Mouse (Mus musculus) thymus, adult 2 months (tissue): ENCODE data around the gene Fam131c. TPM values are rescaled to one million over a fixed set of nuclear protein-coding genes. Genes with fewer than 3 reads are reported as not detected.

Experiments used
- DNase-seq: peaks from one replicate; pipeline ENCODE4 v3.0.0; 2021
- H3K27ac ChIP-seq: fragments of 200-500 bp; 2 replicates; pipeline ENCODE4 v1.5.1; 2012; ENCODE audit warnings: low read length, control low read depth; ENCODE audit not compliant: control insufficient read depth, insufficient read depth
- H3K27me3 ChIP-seq: fragments of 200-500 bp; 2 replicates; pipeline ENCODE4 v1.6.1; 2012; ENCODE audit warnings: mild to moderate bottlenecking, low read length, moderate library complexity, mixed read lengths; ENCODE audit not compliant: control insufficient read depth, insufficient read depth
- H3K36me3 ChIP-seq: fragments of 200-500 bp; 2 replicates; pipeline ENCODE4 v1.6.1; 2012; ENCODE audit warnings: mild to moderate bottlenecking, low read length, moderate library complexity; ENCODE audit not compliant: control insufficient read depth, insufficient read depth
- H3K4me1 ChIP-seq: fragments of 200-500 bp; replicated peaks from 2 replicates; pipeline ENCODE4 v1.6.1; 2012; ENCODE audit warnings: low read length; ENCODE audit not compliant: control insufficient read depth, insufficient read depth
- H3K4me3 ChIP-seq: fragments of 200-500 bp; 2 replicates; pipeline ENCODE4 v1.5.1; 2012; ENCODE audit warnings: mild to moderate bottlenecking, low read length, control low read depth, moderate library complexity; ENCODE audit not compliant: control insufficient read depth, insufficient read depth
- CTCF ChIP-seq: fragments of 200-500 bp; IDR thresholded peaks from 2 replicates; pipeline ENCODE4 v1.5.1; 2012; ENCODE audit warnings: mild to moderate bottlenecking, control low read depth, low read length, moderate library complexity, borderline replicate concordance; ENCODE audit not compliant: control insufficient read depth, poor library complexity, insufficient read depth; ENCODE audit errors: extremely low read depth
- POLR2A ChIP-seq: fragments of 200-500 bp; IDR thresholded peaks from 2 replicates; pipeline ENCODE4 v1.6.1; 2012; ENCODE audit warnings: mild to moderate bottlenecking, low read length, control low read depth, moderate library complexity; ENCODE audit not compliant: control insufficient read depth, poor library complexity, insufficient read depth; ENCODE audit errors: extremely low read depth
- WGBS: fragments of 180-500 bp; shearing (Covaris S2); methylation state at CpG from one replicate; pipeline ENCODE4 v1.1.7; 2018; 5-methylcytosine and 5-hydroxymethylcytosine counted together
- polyA plus RNA-seq: library from polyadenylated mRNA; depleted of rRNA; stranded (reverse); fragments of >200 nt; gene quantifications from 2 replicates; pipeline ENCODE4 v1.2.3, GENCODE M21; 2012

The Fam131c gene
- polyA plus RNA-seq, 1 experiment: 0.40 TPM

DNA sequence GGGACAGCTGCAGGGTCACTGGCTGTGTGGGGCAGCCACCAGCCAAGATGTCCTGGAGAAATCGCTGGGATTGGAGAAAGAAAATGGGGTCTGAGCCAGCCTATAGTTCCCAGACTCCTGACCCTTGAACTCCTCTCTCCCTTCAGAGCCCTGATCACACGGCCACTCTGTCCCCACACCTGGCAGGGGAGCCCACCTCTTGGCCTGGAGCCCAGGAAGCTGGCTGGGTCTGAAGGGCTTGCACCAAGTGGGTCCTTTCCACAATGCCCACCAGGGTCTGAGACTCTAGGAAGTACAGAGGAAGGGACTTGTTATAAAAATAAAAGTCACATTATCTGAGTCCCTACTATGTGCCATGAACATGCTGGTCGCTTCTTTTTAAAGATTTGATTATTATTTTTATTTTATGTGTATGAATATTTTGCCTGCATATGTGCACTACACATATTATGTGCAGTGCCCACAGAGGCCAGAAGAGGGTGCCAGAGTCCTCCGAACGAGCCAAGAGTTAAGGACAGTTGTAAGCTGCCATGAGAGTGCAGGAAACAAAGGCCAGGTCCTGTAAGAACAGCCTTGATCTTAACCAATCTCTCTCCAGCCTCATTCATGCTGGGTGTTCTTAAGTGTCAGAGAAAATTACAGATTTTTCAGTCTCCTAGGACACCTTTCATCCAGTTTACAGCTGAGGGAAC is 19.2 kb downstream of the Fam131c start:
- Histone ChIP-seq H3K27me3 (no peaks in the 10 kb centered on the region; the same call in 1 of the 2 replicates), H3K27ac (no peak overlapping the region), H3K4me3 (no peak overlapping the region), H3K36me3 (no peaks in the 10 kb centered on the region), H3K4me1 (peaks cover 2% of the 10 kb centered on the region)
- peak; percentile 81 for DNase-seq
- TF ChIP-seq POLR2A (no peak), CTCF (no peak)
- 19% methylated on average over 5 of the region's 5 CpGs for WGBS

DNA sequence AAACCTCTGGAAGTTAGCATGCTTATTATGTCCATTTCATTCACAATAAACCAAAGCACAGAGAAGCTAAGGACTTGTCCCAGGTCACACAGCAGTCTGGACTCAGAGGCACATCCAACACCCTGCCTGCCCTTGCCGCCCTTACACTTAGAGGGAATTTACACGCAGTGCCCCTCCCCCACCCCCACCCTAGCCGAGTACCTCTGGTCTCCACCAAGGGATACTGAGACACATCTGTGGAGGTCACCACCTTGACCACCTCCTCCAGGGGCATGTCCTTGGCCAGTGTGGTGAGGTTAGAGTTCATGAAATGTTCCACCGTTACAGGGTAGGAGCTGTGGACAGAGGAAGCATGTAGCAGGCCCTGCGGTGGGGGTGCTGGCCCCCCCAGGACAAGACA is 19.9 kb downstream of the Fam131c start:
- Histone ChIP-seq H3K27me3 (no peaks in the 10 kb centered on the region), H3K4me1 (no peaks in the 10 kb centered on the region), H3K4me3 (no peak overlapping the region), H3K27ac (no peak overlapping the region), H3K36me3 (no peaks in the 10 kb centered on the region)
- TF ChIP-seq CTCF (no peak), POLR2A (no peak)
- DNase-seq: no peak
- WGBS: 76% methylated on average over 5 of the region's 5 CpGs

DNA sequence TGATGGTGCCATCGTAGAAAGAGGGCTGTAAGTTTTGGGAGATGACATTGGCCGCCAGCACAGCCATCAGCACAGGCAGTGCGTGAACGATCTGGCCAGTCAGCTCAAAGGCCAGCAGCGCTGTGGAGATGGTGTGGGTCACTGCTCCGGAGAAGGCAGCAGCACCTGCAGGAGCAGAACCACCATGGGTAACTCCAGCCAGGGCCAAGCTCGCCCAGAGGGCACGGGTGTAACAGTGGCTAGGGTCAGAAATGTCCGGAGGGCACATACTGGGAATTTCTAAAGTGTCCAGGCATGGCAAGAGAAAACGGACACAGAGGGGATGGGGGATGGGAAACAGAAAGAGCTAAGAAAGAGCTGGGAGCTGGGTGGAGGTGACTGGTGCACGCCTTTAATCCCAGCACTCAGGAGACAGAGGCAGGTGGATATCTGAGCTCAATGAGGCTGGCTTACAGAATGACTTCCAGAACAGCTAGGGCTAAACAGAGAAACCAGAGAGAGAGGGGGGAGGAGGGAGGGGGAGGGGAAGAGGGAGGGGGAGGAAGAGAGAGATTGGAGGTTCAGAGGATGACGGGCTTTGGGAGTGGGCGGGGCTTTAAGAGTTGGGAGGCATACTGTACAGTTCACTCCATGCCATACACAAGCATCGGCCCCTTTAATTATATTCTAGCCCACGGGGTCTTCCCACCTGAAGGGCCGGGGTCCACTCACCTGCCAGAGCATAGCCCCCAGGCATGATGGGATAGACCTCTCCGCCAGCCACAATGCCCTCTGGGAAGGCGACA is 21.5 kb downstream of the Fam131c start:
- Histone ChIP-seq H3K4me3 (no peak overlapping the region), H3K27me3 (no peaks in the 10 kb centered on the region), H3K27ac (no peak overlapping the region), H3K4me1 (no peaks in the 10 kb centered on the region), H3K36me3 (no peaks in the 10 kb centered on the region)
- no peak for DNase-seq
- TF ChIP-seq POLR2A (no peak), CTCF (no peak)
- 89% methylated on average over 18 of the region's 18 CpGs for WGBS

DNA sequence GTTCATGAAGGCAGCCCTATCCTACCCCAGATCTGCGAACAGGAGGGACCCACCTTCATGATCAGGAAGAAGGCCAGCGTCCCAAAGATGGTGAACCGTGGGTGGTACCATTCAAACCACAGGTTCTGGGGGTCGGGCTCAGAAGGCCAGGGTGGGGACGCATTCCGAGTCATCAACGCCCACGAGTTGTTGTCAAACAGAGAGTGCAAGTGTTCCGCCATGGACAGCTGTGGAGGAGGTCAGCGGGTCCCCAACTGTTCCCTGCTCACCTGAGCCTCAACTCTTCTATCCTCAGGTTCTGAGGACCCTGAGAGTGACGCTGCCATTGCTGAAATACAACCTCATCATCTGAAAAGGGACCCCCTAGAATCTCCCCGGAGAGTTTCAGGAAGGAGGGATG is 23.3 kb downstream of the Fam131c start:
- TF ChIP-seq CTCF (no peak), POLR2A (no peak)
- no peaks in the 10 kb centered on the region for H3K36me3 ChIP-seq
- DNase-seq: no peak
- no peak overlapping the region for H3K4me3 ChIP-seq
- H3K4me1 ChIP-seq: no peaks in the 10 kb centered on the region
- no peak overlapping the region for H3K27ac ChIP-seq
- no peaks in the 10 kb centered on the region for H3K27me3 ChIP-seq
- 86% methylated on average over 12 of the region's 12 CpGs for WGBS

DNA sequence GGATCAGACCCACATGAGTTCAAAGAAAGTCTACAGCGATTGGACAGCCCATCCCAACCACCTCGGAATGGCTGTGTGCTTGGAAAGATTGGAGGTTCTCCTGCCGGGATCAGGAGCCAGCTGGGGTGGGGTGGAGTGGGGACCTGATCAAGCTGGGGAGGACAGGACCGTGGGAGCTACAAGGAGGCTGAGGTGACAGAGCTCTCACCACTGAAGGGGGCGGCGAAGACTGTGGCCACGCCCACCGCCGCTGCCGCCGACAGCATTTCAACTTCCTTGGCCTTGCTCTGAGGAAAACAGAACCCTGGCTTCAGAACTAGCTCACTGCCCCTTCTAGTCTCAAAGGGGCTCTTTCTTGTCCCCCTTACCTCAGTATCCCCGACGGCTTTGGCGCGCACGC is 26.7 kb downstream of the Fam131c start:
- TF ChIP-seq POLR2A (no peak), CTCF (no peak)
- Histone ChIP-seq H3K27me3 (no peaks in the 10 kb centered on the region), H3K4me1 (no peaks in the 10 kb centered on the region), H3K36me3 (no peaks in the 10 kb centered on the region), H3K4me3 (no peak overlapping the region), H3K27ac (no peak overlapping the region)
- no peak for DNase-seq
- WGBS: 49% methylated on average over 16 of the region's 16 CpGs

DNA sequence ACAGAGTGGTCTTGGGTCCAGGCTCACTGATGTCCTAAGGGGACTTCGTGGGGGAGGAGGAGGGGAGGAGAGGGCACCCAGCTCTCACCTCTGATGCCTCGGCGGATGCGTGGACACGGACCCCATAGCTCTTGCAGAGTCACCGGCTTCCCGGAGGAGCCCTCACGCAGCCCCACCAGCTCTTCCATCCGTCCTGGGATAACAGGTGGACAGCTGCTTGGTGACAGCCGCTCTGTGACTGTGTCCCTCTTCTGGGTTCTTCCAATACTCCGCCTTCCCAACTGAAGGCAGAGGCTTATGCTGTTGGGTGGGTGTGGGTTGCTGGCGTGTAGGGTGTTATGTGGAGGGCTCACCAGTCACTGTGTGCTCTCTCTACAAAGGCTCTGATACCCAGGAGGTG is 29.8 kb downstream of the Fam131c start:
- no peaks in the 10 kb centered on the region for H3K4me1 ChIP-seq
- no peaks in the 10 kb centered on the region for H3K36me3 ChIP-seq
- no peak overlapping the region for H3K4me3 ChIP-seq
- no peaks in the 10 kb centered on the region for H3K27me3 ChIP-seq
- WGBS: 89% methylated on average over 12 of the region's 12 CpGs
- TF ChIP-seq CTCF: no peak
- no peak for TF ChIP-seq POLR2A
- DNase-seq: no peak
- no peak overlapping the region for H3K27ac ChIP-seq
